Mouse (Mus musculus) urinary bladder, postnatal 4 days (tissue): ENCODE results near the gene Cnpy2.
A peak's percentile ranks its signal among the peaks of the same experiment; 100 is the strongest.
"Not testable (repeated sequence)": the region's sequence is repeated elsewhere in the genome, so short reads cannot be mapped to it uniquely, and the experiment has no call there.

ENCODE experiments used
- DNase-seq, 2 experiments: peaks; one replicate each; pipeline ENCODE4 v3.0.0; 2021 to 2022; ENCODE audit warnings: low spot score in 2 of 2

Cnpy2 gene

DNA sequence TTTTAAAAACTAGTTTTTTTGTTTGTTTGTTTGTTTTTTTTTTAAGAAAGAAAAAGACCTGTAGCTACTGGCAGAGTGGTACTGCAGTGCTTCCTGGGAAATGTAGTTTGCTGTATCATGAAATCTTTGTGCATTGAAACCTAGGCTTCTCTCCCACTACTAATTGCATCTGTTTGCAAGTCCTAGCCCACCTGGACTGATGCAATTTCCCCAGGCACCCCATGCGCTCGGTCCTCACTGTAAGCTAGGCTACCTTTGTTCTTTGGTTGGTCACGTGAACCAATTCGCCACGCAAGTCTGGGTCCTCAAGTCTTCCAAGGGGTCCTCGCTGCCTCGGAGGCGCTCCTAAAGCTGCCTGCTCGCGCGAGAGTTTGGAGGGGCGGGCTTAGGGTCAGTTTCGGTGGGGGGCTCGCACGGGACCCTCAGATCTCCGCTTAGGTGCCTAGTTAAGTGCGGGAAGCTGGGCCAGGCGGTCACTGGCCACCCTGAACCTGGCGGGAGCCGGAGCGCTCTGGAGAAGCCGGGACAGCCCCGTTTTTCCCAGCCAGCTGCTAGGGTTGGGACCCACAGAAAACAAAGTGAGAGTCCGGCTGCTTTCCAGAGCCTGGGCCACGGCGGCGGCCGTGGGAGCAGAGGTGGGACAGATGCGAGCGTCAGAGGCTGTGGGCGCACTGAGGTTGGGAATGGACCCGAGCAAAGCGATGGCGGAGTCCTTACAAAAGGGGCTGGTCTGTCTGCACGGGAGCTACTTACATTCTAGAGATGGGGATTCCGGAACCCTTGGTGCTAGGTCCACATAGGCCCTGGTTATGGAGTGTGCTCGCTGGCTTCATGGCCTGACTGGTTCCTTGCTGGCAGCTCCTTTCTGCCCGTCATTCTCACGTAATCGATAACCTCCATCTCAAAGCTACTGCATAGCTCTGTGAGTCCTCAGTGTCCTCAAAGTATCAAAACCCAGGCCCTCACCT lies at the start of gene Cnpy2:
TSS of gene Cnpy2 (plus strand) at position 319 of the 968 bp plus-strand sequence.
- DNase-seq, result peak; percentile 84 to 87

DNA sequence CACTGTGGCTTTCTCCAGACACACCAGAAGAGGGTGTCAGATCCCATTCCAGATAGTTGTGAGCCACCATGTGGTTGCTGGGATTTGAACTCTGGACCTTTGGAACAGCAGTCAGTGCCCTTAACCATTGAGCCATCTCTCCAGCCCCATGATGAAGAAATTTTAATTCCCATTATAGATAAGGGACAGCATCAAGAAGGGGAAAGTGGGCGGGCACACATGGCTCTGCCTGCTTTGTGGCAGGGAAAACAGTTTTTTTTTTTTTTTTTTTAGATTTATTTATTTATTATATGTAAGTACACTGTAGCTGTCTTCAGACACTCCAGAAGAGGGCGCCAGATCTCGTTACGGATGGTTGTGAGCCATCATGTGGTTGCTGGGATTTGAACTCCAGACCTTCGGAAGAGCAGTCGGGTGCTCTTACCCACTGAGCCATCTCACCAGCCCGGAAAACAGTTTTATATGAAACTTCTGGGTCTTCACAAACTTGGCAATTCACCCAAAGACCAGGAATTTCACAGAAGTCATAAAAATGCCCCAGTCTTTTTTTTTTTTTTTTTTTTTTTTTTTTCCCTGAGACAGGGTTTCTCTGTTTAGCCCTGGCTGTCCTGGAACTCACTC lies 49.3 kb upstream of the Cnpy2 start:
- not testable (repeated sequence) for DNase-seq

DNA sequence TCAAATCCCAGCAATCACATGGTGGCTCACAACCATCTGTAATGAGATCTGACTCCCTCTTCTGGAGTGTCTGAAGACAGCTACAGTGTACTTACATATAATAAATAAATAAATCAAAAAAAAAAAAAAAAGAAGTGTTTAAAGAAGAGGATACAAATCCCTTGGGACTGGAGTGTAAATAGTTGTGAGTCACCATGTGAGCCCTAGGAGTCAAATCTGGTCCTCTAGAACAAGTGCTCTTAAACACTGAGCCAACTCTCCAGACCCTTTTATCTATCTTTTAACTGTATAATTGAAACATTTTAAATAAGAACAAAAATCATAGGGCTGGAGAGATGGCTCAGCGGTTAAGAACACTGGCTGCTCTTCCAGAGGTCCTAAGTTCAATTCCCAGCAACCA lies 46.9 kb upstream of the Cnpy2 start:
- not testable (repeated sequence) for DNase-seq

DNA sequence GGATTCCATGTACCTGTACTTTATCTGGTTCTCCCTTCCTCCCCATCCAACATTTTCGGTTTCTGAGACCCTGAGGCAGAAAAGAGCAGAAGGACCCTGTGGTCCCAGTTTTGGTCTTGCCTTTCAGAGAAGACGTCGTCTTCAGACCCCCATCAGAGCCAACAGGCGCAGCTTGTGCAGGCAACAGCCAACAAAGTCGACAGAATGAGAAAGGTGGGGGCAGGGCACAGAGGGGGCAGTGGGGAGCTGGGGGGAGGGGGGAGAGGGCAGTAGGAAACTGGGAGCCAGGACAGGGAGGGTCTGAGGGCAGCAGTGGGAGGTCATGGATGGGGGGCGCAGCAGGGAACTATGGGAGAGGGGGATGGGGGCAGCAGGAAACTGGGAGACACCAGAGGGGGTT lies 44.1 kb upstream of the Cnpy2 start:
- no peak for DNase-seq

DNA sequence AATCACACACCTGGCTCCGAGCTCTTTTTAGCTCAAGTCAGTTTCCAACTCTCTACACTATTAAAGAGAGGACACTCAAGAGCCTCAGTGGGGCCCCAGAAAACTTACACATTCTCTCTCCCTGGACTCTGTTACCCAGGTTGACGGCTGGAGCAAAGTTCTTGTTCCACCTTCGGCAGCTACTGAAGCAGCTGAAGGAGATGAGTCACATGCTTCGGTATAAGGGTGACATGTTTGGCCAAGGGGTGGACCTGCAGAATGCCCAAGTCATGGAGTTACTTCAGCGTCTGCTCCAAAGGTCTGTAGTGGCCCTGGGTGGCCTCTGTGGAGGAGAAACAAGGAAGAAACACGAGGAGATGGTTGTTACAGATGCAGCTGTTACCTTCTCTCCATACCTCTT lies 41.3 kb upstream of the Cnpy2 start:
- no peak for DNase-seq

DNA sequence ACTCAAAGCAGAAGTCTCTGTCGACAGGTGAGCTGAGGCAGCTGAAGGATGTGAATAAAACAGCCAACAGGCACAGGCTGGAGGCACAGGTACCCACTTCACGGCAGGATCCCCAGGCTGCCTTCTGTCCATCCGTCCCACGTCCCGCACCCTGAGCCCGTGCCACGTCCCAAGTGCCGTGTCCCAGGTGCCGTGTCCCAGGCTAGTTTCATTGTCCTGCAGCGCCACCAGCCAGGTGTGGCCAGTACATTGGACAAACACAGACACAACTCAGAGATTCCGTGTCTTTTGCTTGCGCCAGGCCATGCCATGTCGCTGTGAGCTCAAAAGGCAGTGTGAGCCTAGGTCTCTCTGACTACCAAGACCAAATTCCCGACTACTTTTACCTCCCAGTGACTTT lies 40.6 kb upstream of the Cnpy2 start:
- DNase-seq, result no peak

DNA sequence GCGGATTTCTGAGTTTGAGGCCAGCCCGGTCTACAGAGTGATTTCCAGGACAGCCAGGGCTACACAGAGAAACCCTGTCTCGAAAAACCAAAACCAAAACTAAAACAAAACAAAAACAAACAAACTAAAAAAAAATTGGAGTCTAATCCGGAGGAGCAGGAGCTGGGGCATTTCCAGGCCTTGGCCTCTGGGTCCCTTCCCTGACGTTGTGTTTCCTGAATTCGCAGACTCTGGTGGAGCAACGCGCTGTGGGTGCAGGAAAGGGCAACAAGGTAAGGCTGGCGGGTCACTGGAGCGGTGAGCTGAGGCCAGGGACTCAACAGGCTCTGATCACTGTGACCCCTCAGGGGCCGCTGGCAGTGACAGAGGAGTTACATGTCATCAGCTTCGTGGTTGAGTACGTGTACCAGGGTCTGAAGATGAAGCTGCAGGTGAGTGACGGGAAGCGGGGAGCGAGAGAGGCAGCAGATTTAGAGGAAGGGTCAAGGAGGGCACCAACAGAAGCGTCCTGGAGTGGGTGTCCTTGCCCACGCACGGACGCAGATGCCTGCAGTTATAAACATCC lies 39.3 kb upstream of the Cnpy2 start:
- no peak for DNase-seq

DNA sequence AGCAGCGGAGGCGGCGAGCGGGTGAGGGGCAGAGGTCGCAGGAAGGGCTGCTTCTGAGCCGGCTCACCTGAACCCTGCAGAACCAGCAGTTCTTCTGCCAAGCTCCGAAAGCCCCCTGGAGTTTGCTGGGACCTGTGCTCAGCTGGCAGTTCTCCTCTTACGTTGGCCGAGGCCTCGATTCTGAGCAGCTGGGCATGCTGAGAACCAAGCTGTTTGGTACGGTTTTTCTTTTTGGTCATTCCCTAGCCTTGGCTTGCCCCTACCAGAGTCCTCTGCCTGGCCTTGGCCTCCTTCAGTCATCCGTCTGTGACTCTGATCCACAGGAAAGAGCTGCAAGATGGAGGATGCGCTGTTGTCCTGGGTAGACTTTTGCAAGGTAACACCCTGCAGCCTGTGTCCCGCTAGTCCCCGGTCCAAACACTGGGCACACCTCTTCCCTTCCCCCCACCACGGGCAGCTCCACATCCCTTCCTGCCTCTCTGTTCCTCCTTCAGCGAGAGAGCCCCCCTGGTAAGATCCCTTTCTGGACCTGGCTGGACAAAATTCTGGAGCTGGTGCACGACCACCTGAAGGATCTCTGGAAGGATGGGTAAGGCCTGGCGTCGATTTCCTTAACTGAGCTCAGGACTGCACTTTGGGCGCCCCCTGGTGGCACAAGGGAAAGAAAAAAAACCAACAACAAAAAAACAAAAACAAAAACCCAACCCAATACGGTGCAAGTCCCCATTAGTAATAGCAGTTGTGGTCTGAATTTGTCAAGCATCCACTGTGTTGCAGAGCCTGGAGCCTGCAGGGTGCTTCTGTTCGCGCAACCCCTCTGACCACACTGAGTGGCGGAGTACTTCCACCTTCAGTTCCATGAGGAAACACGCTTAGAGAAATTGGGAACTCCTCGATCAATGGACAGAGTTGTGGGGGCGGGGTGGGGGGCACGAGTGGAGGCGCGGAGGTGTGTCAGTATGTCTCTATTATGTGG lies 38.4 kb upstream of the Cnpy2 start:
- peak; percentile 42 to 71 for DNase-seq

DNA sequence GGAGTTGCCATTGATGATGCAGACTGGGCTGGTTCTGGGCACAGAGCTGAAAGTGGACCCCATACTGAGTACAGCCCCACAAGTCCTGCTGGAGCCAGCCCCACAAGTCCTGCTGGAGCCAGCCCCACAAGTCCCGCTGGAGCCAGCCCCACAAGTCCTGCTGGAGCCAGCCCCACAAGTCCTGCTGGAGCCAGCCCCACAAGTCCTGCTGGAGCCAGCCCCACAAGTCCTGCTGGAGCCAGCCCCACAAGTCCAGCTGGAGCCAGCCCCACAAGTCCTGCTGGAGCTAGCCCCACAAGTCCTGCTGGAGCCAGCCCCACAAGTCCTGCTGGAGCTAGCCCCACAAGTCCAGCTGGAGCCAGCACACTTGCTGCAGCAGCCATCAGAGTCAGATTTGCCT lies 31.7 kb upstream of the Cnpy2 start:
- DNase-seq, result not testable (repeated sequence)

DNA sequence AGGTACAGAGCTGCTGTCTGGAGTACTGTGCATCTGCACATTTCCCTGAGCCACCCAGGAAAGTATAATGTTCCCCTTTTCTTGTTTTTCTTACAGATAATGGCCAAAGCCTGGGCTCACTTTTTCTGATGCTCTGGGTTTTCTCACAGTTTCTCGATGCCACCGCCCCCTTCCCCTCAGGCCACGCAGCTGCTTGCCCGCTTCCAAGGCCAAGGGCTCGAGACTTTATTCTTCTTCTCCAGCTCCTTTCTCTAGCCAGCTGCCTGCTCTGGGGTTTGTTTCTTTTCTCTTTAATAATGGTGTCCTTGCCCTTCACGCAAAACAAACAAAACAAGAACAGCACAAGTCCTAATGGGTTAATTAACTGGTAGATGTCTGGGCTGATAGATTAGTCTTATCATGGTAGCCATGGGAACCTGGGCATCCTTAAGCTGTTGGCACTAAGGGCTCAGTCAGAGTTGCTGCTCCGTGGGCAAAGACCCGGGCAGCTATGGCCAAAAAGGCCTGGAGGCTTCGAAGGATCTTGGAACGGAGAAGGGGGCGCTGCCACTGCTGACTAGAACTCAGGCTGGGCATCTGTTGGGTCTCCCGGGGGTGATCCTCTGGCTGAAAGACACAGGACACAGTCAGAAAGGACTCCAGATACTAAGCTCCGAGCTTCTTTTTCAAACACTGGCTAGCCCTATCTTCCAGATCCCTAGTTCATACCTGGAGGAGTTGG lies 25.7 kb upstream of the Cnpy2 start:
- DNase-seq, result no peak

DNA sequence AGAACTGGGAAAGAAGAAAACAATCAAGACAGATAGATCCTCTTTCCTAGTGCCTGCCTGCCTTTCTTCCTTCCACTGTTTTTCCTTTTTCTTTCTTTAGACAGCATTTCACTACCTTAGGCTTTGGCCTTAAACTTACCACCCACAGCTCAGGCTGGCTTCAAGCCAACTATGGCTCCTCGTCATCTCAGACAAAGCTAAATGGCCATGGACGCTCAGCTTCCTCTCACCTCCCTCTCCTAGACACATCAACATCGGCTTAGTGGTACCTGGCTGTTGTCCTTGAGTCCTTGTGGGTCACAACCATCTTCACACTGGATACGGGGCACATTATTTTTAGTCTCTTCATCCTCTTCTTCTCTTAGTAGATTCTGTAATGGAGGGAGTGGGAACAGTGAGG lies 25.0 kb upstream of the Cnpy2 start:
- no peak for DNase-seq

DNA sequence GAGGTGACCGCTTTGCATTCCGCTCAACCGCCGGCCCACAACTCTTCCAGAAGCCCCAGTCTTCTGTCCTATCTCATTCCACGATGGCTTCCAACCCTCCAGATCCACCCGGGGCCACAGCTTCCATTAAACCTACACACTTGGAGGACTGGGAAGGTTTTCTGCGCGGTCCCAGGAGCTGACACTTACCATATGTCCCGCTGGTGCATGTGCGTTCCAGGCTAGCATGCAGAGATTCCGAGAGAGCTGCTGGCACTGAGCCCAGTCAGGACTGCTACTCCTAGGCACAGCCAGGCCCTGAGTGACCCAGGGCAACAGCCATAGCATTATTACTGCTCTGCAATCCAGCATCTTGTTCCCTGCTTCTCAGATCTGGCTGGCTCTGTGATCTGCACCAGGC lies 24.6 kb upstream of the Cnpy2 start:
- peak in 1 of 2 experiments; percentile 70 for DNase-seq

DNA sequence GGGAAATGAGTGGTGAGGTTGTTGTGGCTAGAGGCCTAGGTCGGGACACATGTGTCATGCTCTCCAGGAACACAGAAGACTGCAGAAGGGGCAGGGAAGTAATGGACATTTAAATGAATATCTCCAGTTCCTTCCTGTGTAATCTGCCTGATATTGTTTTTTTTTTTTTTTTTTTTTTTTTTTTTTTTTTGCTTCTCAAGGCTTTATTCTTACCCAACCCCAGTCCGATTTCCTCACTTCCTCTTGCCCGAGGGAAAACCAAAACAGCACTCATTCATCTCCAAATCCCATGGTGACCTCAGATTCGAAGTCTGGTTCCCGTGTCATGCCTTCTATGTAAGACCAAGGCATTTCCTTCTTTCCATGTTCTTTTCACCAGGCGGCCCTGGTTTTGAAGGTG lies 24.0 kb upstream of the Cnpy2 start:
- DNase-seq, result no peak

DNA sequence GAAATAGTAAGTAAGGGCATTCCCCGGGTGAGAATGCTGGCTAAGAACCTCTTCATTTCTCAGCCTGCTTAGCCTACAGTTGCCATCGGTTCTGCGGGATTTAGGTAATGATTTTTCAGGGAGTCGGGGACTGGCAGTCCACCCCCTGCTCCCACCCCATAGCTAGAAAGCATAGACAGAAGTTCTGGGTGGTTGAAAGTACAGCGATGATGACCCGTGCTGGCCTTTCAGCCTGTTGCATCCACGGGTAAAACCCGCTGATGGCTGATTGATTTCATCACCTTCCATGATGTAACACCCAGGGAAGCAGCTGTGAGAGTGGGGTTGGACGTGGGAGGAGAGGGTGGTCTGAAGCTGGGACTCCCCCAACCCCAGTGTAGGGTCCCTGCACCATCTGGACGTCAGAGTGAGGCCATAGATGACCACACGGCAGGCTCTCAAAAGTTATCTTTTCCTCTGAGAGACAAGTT lies 23.5 kb upstream of the Cnpy2 start, which contains the start of gene Il23a:
TSS of gene Il23a (minus strand) at position 51 of the 470 bp plus-strand sequence.
- no peak for DNase-seq

DNA sequence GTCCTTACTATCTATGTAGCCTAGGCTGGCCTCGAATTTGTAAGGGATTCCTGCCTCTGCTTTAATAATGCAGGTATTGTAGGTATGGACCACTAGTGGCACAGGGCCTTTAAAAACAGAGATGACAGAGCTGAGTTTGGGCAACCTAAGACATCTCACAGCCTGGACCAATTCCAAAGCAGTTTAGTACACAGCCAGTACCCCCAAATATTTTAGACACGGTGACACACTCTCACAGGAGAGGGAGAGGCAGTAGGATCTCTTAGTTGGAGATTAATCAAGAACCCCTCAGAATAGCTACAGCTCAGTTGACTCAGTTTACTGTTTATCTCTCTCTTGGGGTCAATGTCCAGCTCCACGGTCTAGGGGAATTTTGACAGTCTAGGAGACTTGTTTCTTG lies 19.9 kb upstream of the Cnpy2 start:
- no peak for DNase-seq

DNA sequence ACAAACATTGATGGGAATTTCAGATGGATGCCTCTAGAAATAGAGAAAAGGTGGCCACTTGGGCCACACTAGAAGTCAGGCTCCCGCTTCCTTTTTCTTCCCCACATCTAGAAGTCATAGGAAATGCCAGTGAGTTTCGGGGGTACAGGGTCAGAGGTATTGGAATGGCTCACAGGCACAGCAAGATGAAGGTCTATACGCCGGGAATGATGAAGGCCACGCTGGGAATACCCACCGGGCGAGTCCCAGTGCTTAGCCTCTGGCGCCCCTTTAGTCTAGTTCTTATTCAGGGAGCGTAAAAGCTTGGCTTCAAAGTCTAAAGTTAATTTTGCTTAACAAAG lies 19.5 kb upstream of the Cnpy2 start:
- DNase-seq, result no peak

DNA sequence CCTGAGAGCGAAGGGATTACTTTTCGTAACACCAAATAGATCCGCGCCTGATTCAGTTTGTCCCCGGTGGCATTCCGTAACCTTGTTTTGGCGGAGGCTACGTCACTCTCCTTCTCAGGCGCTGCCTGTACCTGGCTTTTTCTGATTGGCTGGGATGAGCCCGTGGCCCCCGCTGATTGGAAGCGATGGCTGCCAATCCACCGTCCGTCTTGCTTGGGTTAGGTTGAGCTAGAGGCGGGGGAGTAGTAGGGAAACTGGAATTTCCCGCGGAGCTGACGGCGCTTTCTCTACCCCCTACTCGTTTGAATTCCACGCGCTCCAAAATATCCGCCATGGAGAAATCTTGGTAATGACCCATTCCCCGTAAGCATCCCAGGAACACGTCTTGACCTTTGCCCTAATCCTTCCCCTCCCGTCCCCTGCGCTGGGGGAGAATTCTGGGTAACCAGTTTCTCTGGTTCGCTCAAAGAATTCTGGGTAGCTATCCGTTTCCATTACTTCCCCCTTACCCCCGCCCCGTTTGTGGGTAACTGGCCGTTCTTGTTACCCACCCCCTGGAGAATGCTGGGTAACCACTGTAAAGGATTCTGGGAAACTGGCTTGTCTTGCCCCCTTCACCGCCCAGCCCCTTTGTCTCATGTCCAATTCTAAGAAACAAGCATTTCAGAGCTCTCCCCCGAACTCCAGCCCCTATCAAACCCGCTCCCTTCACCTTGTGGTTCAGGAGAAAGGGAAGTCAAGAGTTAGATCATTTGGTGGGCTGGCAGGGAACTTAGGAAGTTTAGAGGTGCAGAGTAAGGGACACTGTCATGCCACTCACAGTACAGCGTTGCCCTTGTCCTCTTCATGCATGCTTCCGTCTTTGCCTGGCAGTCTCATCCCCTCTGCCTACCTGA lies 18.9 kb upstream of the Cnpy2 start, which contains the start of gene Pan2:
TSS of gene Pan2 (plus strand) at position 210 of the 896 bp plus-strand sequence.
- DNase-seq, result peak; percentile 100

DNA sequence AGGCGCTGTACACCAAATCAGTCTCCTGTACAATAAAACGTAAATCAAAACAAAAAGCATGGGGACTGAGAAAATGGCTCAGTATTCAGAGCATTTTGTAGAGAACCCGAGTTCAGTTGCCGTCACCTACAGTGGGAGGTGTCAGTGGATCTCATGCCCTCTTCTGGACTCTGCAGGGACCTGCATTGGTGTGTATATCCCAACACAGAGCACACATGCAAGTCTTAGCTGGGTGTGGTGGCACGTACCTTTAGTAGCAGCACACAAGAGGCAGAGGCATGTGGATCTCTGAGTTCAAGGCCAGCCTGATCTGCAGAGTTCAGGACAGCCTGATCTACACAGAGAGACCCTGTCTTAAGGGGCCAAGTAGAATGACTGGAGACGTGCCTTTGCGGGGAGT lies 12.6 kb upstream of the Cnpy2 start:
- no peak for DNase-seq

DNA sequence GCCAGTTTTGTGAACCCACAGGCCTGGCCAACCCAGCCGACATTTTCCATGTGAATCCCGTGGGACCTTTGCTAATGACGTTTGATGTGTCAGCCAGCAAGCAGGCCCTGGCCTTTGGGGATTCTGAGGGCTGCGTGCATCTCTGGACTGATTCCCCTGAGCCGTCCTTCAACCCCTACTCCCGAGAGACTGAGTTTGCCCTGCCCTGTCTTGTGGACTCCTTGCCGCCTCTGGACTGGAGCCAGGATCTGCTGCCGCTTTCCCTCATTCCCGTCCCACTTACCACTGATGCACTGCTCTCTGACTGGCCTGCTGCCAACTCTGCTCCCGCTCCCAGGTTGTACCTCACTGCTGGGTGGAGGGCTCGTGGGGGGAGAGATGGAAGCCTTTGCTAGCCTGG lies 12.1 kb upstream of the Cnpy2 start:
- DNase-seq, result peak in 1 of 2 experiments; percentile 65

DNA sequence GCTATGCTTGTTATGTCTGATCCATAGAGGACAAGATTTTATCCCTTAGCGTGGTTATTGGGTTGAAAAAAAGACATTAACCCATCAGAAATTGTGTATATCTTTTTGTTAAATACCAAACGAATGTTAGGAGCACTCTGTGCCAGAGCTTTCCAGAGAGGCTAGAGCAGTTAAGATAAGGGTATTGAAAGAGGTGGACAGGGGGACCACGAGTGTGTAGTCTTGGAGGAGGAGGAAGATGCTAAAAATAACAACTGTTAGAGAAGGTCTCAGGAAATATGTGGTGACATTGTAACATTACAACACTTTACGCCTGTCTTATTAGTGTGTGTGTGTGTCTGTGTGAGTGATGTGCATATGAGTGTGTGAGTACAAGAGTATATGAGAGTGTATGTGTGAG lies 11.4 kb upstream of the Cnpy2 start:
- no peak for DNase-seq
